Mouse (Mus musculus): ENCODE data around the gene Nudt4. TPM values are rescaled to one million over a fixed set of nuclear protein-coding genes. Genes with fewer than 3 reads are reported as not detected.

The Nudt4 gene
- polyA plus RNA-seq, 1 experiment from 2014 or later = 53.6 TPM

- no peak for ATAC-seq (ENCODE audit: insufficient read depth, low FRiP score)
- no peaks in the 10 kb centered on the region for H3K9me3 ChIP-seq (replicated peaks; ENCODE audit: control insufficient read depth, low read length)
- H3K4me3 ChIP-seq (replicated peaks; ENCODE audit: low read length) = no peak overlapping the region
- no peaks in the 10 kb centered on the region for H3K36me3 ChIP-seq (ENCODE audit: control insufficient read depth, insufficient read depth, low read length)
- H3K9ac ChIP-seq (ENCODE audit: low read length) = no peak overlapping the region
- WGBS = 73% methylated on average over 14 of the region's 14 CpGs
- H3K4me2 ChIP-seq (ENCODE audit: low read depth, low read length) = no peak overlapping the region
- H3K27me3 ChIP-seq (ENCODE audit: control insufficient read depth, insufficient read depth, low read length) = no peaks in the 10 kb centered on the region
- no peak overlapping the region for H3K27ac ChIP-seq (ENCODE audit: low read length)
- peaks cover 5% of the 10 kb centered on the region for H3K4me1 ChIP-seq (ENCODE audit: control insufficient read depth, insufficient read depth, low read length)
These were observed 60.3 kb downstream of the Nudt4 start for GRCm38 (mm10) chr10:95503443-95504235.

- Histone ChIP-seq H3K9ac (ENCODE audit: low read length) (peak within 1 kb of the TSS; percentile 94), H3K4me2 (ENCODE audit: low read depth, low read length) (peak within 1 kb of the TSS; percentile 67), H3K4me3 (replicated peaks; ENCODE audit: low read length) (peak within 1 kb of the TSS; percentile 95), H3K27me3 (ENCODE audit: control insufficient read depth, insufficient read depth, low read length) (no peaks in the 10 kb centered on the region), H3K4me1 (ENCODE audit: control insufficient read depth, insufficient read depth, low read length) (peaks cover 5% of the 10 kb centered on the region), H3K27ac (ENCODE audit: low read length) (peak within 1 kb of the TSS; percentile 85), H3K9me3 (replicated peaks; ENCODE audit: control insufficient read depth, low read length) (no peaks in the 10 kb centered on the region), H3K36me3 (ENCODE audit: control insufficient read depth, insufficient read depth, low read length) (peaks cover 4% of the 10 kb centered on the region; the same call in 1 of the 2 replicates)
- peak; percentile 94 for ATAC-seq (ENCODE audit: insufficient read depth, low FRiP score)
- WGBS = under 1% methylated on average over 35 of the region's 35 CpGs
These were observed 62.4 kb downstream of the Nudt4 start, which contains the start of gene Mrpl42 for GRCm38 (mm10) chr10:95501463-95502081. TSS of gene Mrpl42 (minus strand) at chr10:95501940.

DNA sequence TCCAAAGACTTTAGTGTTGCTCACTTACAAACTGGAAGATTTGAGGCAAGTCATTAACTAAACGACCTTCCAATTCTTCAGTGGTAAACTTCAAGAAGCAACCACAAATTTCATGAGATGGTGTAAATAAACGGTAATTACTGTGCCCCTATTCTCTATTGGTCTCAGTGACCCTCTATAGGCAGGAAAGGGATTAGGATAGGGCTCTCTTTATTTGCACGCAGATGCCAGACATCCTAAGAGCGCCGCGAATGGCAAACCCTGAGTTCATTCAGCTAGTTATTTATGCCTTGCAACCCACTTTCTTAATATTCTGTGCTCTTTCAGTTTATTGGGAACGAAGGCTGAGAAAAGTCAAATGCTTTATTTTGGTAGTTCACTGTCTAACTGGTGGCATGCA is 62.9 kb downstream of the Nudt4 start:
- Histone ChIP-seq H3K4me2 (ENCODE audit: low read depth, low read length) (peak overlapping the region; percentile 67), H3K36me3 (ENCODE audit: control insufficient read depth, insufficient read depth, low read length) (peaks cover 4% of the 10 kb centered on the region; the same call in 1 of the 2 replicates), H3K9ac (ENCODE audit: low read length) (peak overlapping the region; percentile 94), H3K27me3 (ENCODE audit: control insufficient read depth, insufficient read depth, low read length) (no peaks in the 10 kb centered on the region), H3K9me3 (replicated peaks; ENCODE audit: control insufficient read depth, low read length) (no peaks in the 10 kb centered on the region), H3K27ac (ENCODE audit: low read length) (peak overlapping the region; percentile 85), H3K4me1 (ENCODE audit: control insufficient read depth, insufficient read depth, low read length) (peaks cover 5% of the 10 kb centered on the region), H3K4me3 (replicated peaks; ENCODE audit: low read length) (peak overlapping the region; percentile 95)
- no peak for ATAC-seq (ENCODE audit: insufficient read depth, low FRiP score)
- 3% methylated on average over 7 of the region's 7 CpGs for WGBS

Small RNA genes lying within 50 kb of the gene (microRNA-seq; reads per million reads assigned to microRNA genes)
- gene Mir3058 = 6.5 reads per million, percentile 28 among the genes with 10 or more reads in this experiment

Other genes with a start within 250 kb of the Nudt4 start
- 9.8 and 10.7 TPM in 2 replicates for gene Cradd, start 240.0 kb downstream of the Nudt4 start, polyA plus RNA-seq (2015; fragmentation: Nextera tagmentation; extraction: Ambion mirVana)
- gene Socs2, start 147.0 kb downstream of the Nudt4 start, polyA plus RNA-seq (2015; fragmentation: Nextera tagmentation; extraction: Ambion mirVana) = 24.3 and 27.0 TPM in 2 replicates
- 309 and 318 TPM in 2 replicates for gene Mrpl42, start 62.2 kb downstream of the Nudt4 start, polyA plus RNA-seq (2015; fragmentation: Nextera tagmentation; extraction: Ambion mirVana)
- gene Ube2n, start 49.0 kb downstream of the Nudt4 start, polyA plus RNA-seq (2015; fragmentation: Nextera tagmentation; extraction: Ambion mirVana) = 291 and 302 TPM in 2 replicates
- gene Anapc15-ps, start 109.3 kb upstream of the Nudt4 start, polyA plus RNA-seq (2015; fragmentation: Nextera tagmentation; extraction: Ambion mirVana) = 0.70 TPM in 1 of 2 replicates, not detected in the other

Data from stomach, embryonic 16.5 days (tissue).